Mouse (Mus musculus): ENCODE results near the gene Dbnl. TPM values are rescaled to one million over a fixed set of nuclear protein-coding genes. Genes with fewer than 3 reads are reported as not detected.
A peak's percentile ranks its signal among the peaks of the same experiment; 100 is the strongest.

Dbnl gene
- total RNA-seq (2021) = 10 to 100 TPM; 11.1 to 12.7 TPM
- long read RNA-seq, experiment 1, transcript Dbnl-203 (13 exons, 2,001 nt) = major isoform, 23 of 41 reads
- long read RNA-seq, experiment 1, transcript Dbnl-202 (13 exons, 2,295 nt) = minor isoform, 12 of 41 reads
- long read RNA-seq, experiment 1, partial matches to known transcripts = 2 of 41 reads
- long read RNA-seq, experiment 1, other reads (novel, unspliced or antisense) = 3 of 41 reads
- long read RNA-seq, experiment 2, transcript Dbnl-203 (13 exons, 2,001 nt) = major isoform, 14 of 29 reads
- long read RNA-seq, experiment 2, transcript Dbnl-202 (13 exons, 2,295 nt) = minor isoform, 6 of 29 reads
- long read RNA-seq, experiment 2, partial matches to known transcripts = 4 of 29 reads
- long read RNA-seq, experiment 2, other reads (novel, unspliced or antisense) = 3 of 29 reads

GRCm38 (mm10) chr11:5788056-5789014, at the start of gene Dbnl:
TSS of gene Dbnl (plus strand) at chr11:5788488.
- DNase-seq (ENCODE audit: low spot score) = peak; percentile 95

- DNase-seq (ENCODE audit: low spot score) = no peak
These were observed 49.2 kb upstream of the Dbnl start for GRCm38 (mm10) chr11:5738888-5739632.

GRCm38 (mm10) chr11:5739846-5740245, 48.4 kb upstream of the Dbnl start:
- peak; percentile 48 for DNase-seq (ENCODE audit: low spot score)

- peak; percentile 35 for DNase-seq (ENCODE audit: low spot score)
These were observed 47.7 kb upstream of the Dbnl start for GRCm38 (mm10) chr11:5740599-5740964.

GRCm38 (mm10) chr11:5740965-5741627, 47.2 kb upstream of the Dbnl start:
- DNase-seq (ENCODE audit: low spot score) = peak; percentile 78

- DNase-seq (ENCODE audit: low spot score) = no peak
These were observed 46.2 kb upstream of the Dbnl start for GRCm38 (mm10) chr11:5742106-5742505.

- DNase-seq (ENCODE audit: low spot score) = no peak
These were observed 43.3 kb upstream of the Dbnl start for GRCm38 (mm10) chr11:5744951-5745350.

GRCm38 (mm10) chr11:5753755-5754154, 34.5 kb upstream of the Dbnl start:
- no peak for DNase-seq (ENCODE audit: low spot score)

- peak; percentile 95 for DNase-seq (ENCODE audit: low spot score)
These were observed 26.3 kb upstream of the Dbnl start, which contains the start of gene Urgcp for GRCm38 (mm10) chr11:5761820-5762632. TSS of gene Urgcp (minus strand) at chr11:5762376.

GRCm38 (mm10) chr11:5762633-5762982, 25.7 kb upstream of the Dbnl start:
- DNase-seq (ENCODE audit: low spot score) = no peak

GRCm38 (mm10) chr11:5766019-5766418, 22.3 kb upstream of the Dbnl start:
- DNase-seq (ENCODE audit: low spot score) = no peak

GRCm38 (mm10) chr11:5778481-5778880, 9.8 kb upstream of the Dbnl start:
- DNase-seq (ENCODE audit: low spot score) = no peak

GRCm38 (mm10) chr11:5780035-5780499, 8.2 kb upstream of the Dbnl start:
- no peak for DNase-seq (ENCODE audit: low spot score)

- no peak for DNase-seq (ENCODE audit: low spot score)
These were observed 5.9 kb upstream of the Dbnl start for GRCm38 (mm10) chr11:5782199-5782944.

- no peak for DNase-seq (ENCODE audit: low spot score)
These were observed 2.6 kb upstream of the Dbnl start for GRCm38 (mm10) chr11:5785732-5786131.

GRCm38 (mm10) chr11:5787671-5788055, 625 bp upstream of the Dbnl start:
- no peak for DNase-seq (ENCODE audit: low spot score)

- DNase-seq (ENCODE audit: low spot score) = no peak
These were observed 924 bp downstream of the Dbnl start for GRCm38 (mm10) chr11:5789071-5789753.

- no peak for DNase-seq (ENCODE audit: low spot score)
These were observed 1.6 kb downstream of the Dbnl start for GRCm38 (mm10) chr11:5789754-5790333.
